Mouse (Mus musculus): ENCODE measurements around the gene 1600002K03Rik. TPM values are rescaled to one million over a fixed set of nuclear protein-coding genes. Genes with fewer than 3 reads are reported as not detected.

Gene 1600002K03Rik
- polyA plus RNA-seq, 1 experiment = 11.2 TPM

- peaks cover 4% of the 10 kb centered on the region; the same call in 1 of the 2 replicates for H3K36me3 ChIP-seq (ENCODE audit: control insufficient read depth, insufficient read depth, low read length)
- H3K4me1 ChIP-seq (ENCODE audit: control insufficient read depth, insufficient read depth, low read length) = no peaks in the 10 kb centered on the region
- H3K4me3 ChIP-seq (ENCODE audit: insufficient read depth, low read depth, low read length) = no peak overlapping the region
- no peak for DNase-seq
- no peaks in the 10 kb centered on the region for H3K27me3 ChIP-seq (replicated peaks; ENCODE audit: control insufficient read depth, insufficient read depth, low read length)
- 88% methylated on average over 10 of the region's 10 CpGs for whole genome bisulfite sequencing
- TF ChIP-seq POLR2A (IDR thresholded peaks at IDR 0.05; ENCODE audit: low read depth, low read length) (no peak), CTCF (conservative IDR thresholded peaks at IDR 0.05; ENCODE audit: insufficient read depth, insufficient read length, low read depth, low read length) (no peak)
- no peak overlapping the region for H3K27ac ChIP-seq (ENCODE audit: insufficient read depth, low read depth, low read length)
These were observed 1.4 kb downstream of the 1600002K03Rik start for GRCm38 (mm10) chr10:80173955-80174640.

- H3K4me3 ChIP-seq (ENCODE audit: insufficient read depth, low read depth, low read length) = no peak overlapping the region
- DNase-seq = peak; percentile 36
- no peaks in the 10 kb centered on the region; the same call in 1 of the 2 replicates for H3K27me3 ChIP-seq (replicated peaks; ENCODE audit: control insufficient read depth, insufficient read depth, low read length)
- no peak overlapping the region for H3K27ac ChIP-seq (ENCODE audit: insufficient read depth, low read depth, low read length)
- H3K4me1 ChIP-seq (ENCODE audit: control insufficient read depth, insufficient read depth, low read length) = no peaks in the 10 kb centered on the region
- WGBS = 61% methylated on average over 2 of the region's 2 CpGs
- H3K36me3 ChIP-seq (ENCODE audit: control insufficient read depth, insufficient read depth, low read length) = peaks cover 4% of the 10 kb centered on the region; the same call in 1 of the 2 replicates
- no peak for TF ChIP-seq POLR2A (IDR thresholded peaks at IDR 0.05; ENCODE audit: low read depth, low read length)
- peak; percentile 55 for TF ChIP-seq CTCF (conservative IDR thresholded peaks at IDR 0.05; ENCODE audit: insufficient read depth, insufficient read length, low read depth, low read length)
These were observed 2.0 kb downstream of the 1600002K03Rik start for GRCm38 (mm10) chr10:80174705-80175104.

GRCm38 (mm10) chr10:80175536-80176269, 3.0 kb downstream of the 1600002K03Rik start:
- no peak overlapping the region for H3K27ac ChIP-seq (ENCODE audit: insufficient read depth, low read depth, low read length)
- no peak for TF ChIP-seq POLR2A (IDR thresholded peaks at IDR 0.05; ENCODE audit: low read depth, low read length)
- peak; percentile 68 for TF ChIP-seq CTCF (conservative IDR thresholded peaks at IDR 0.05; ENCODE audit: insufficient read depth, insufficient read length, low read depth, low read length)
- WGBS = 41% methylated on average over 4 of the region's 4 CpGs
- H3K27me3 ChIP-seq (replicated peaks; ENCODE audit: control insufficient read depth, insufficient read depth, low read length) = no peaks in the 10 kb centered on the region; the same call in 1 of the 2 replicates
- H3K4me1 ChIP-seq (ENCODE audit: control insufficient read depth, insufficient read depth, low read length) = no peaks in the 10 kb centered on the region
- no peak overlapping the region for H3K4me3 ChIP-seq (ENCODE audit: insufficient read depth, low read depth, low read length)
- peak; percentile 43 for DNase-seq
- H3K36me3 ChIP-seq (ENCODE audit: control insufficient read depth, insufficient read depth, low read length) = 0 out of 2 replicates have a peak, but pooled peaks cover 1% of the 10 kb centered on the region

- TF ChIP-seq CTCF (conservative IDR thresholded peaks at IDR 0.05; ENCODE audit: insufficient read depth, insufficient read length, low read depth, low read length) (no peak), POLR2A (IDR thresholded peaks at IDR 0.05; ENCODE audit: low read depth, low read length) (no peak)
- 77% methylated on average over 5 of the region's 5 CpGs for WGBS
- H3K4me1 ChIP-seq (ENCODE audit: control insufficient read depth, insufficient read depth, low read length) = no peaks in the 10 kb centered on the region
- peak; percentile 54 for DNase-seq
- H3K27ac ChIP-seq (ENCODE audit: insufficient read depth, low read depth, low read length) = no peak overlapping the region
- no peak overlapping the region for H3K4me3 ChIP-seq (ENCODE audit: insufficient read depth, low read depth, low read length)
- H3K36me3 ChIP-seq (ENCODE audit: control insufficient read depth, insufficient read depth, low read length) = no peaks in the 10 kb centered on the region
- H3K27me3 ChIP-seq (replicated peaks; ENCODE audit: control insufficient read depth, insufficient read depth, low read length) = no peaks in the 10 kb centered on the region; the same call in 1 of the 2 replicates
These were observed 3.6 kb downstream of the 1600002K03Rik start for GRCm38 (mm10) chr10:80176270-80176834.

- Histone ChIP-seq H3K27ac (ENCODE audit: insufficient read depth, low read depth, low read length) (no peak overlapping the region), H3K4me3 (ENCODE audit: insufficient read depth, low read depth, low read length) (no peak overlapping the region), H3K4me1 (ENCODE audit: control insufficient read depth, insufficient read depth, low read length) (no peaks in the 10 kb centered on the region), H3K27me3 (replicated peaks; ENCODE audit: control insufficient read depth, insufficient read depth, low read length) (no peaks in the 10 kb centered on the region; the same call in 1 of the 2 replicates), H3K36me3 (ENCODE audit: control insufficient read depth, insufficient read depth, low read length) (no peaks in the 10 kb centered on the region)
- WGBS = 75% methylated on average over 7 of the region's 7 CpGs
- no peak for TF ChIP-seq POLR2A (IDR thresholded peaks at IDR 0.05; ENCODE audit: low read depth, low read length)
- no peak for TF ChIP-seq CTCF (conservative IDR thresholded peaks at IDR 0.05; ENCODE audit: insufficient read depth, insufficient read length, low read depth, low read length)
- no peak for DNase-seq
These were observed 4.9 kb downstream of the 1600002K03Rik start for GRCm38 (mm10) chr10:80177441-80178279.

Data from kidney, adult 2 months (tissue).